Mouse (Mus musculus) frontal cortex, adult 2 months (tissue): ENCODE measurements around the gene Gpr156. TPM values are rescaled to one million over a fixed set of nuclear protein-coding genes. Genes with fewer than 3 reads are reported as not detected.

ENCODE experiments used
- DNase-seq, 2 experiments: peaks; one replicate each; pipeline ENCODE4 v3.0.0; 2022; ENCODE audit warnings: low spot score in 1 of 2; ENCODE audit errors: extremely low spot score in 1 of 2
- polyA plus RNA-seq: library from polyadenylated mRNA; depleted of rRNA; stranded (reverse); fragments of >200 nt; gene quantifications from 2 replicates; pipeline ENCODE4 v1.2.3, GENCODE M21; 2012; rRNA removed

The Gpr156 gene
- 1.0 TPM in 2 replicates for polyA plus RNA-seq

- DNase-seq: peak in 1 of 2 experiments; percentile 38
Measured at GRCm38 (mm10) chr16:37916138-37916817, at the start of gene Gpr156. TSS of gene Gpr156 (plus strand) at chr16:37916496.

GRCm38 (mm10) chr16:37867791-37868505, 48.3 kb upstream of the Gpr156 start, which contains the start of gene Lrrc58:
TSS of gene Lrrc58 (plus strand) at chr16:37868389.
- DNase-seq: peak; percentile 55 to 85

- DNase-seq: peak; percentile 46 to 49
Measured at GRCm38 (mm10) chr16:37868506-37869469, 47.5 kb upstream of the Gpr156 start.

GRCm38 (mm10) chr16:37869470-37870231, 46.6 kb upstream of the Gpr156 start:
- no peak for DNase-seq

GRCm38 (mm10) chr16:37871112-37871715, 45.1 kb upstream of the Gpr156 start:
- peak; percentile 28 to 39 for DNase-seq

- no peak for DNase-seq
Measured at GRCm38 (mm10) chr16:37874501-37875235, 41.6 kb upstream of the Gpr156 start.

GRCm38 (mm10) chr16:37877406-37877805, 38.9 kb upstream of the Gpr156 start:
- DNase-seq: no peak

GRCm38 (mm10) chr16:37878951-37879505, 37.3 kb upstream of the Gpr156 start:
- DNase-seq: no peak

GRCm38 (mm10) chr16:37879750-37880419, 36.4 kb upstream of the Gpr156 start:
- DNase-seq: no peak

- DNase-seq: peak in 1 of 2 experiments; percentile 32
Measured at GRCm38 (mm10) chr16:37881168-37881567, 35.1 kb upstream of the Gpr156 start.

GRCm38 (mm10) chr16:37888986-37889385, 27.3 kb upstream of the Gpr156 start:
- no peak for DNase-seq

- DNase-seq: no peak
Measured at GRCm38 (mm10) chr16:37892667-37893066, 23.6 kb upstream of the Gpr156 start.

- no peak for DNase-seq
Measured at GRCm38 (mm10) chr16:37893381-37893780, 22.9 kb upstream of the Gpr156 start.

GRCm38 (mm10) chr16:37893942-37894341, 22.4 kb upstream of the Gpr156 start:
- DNase-seq: no peak

GRCm38 (mm10) chr16:37898790-37899189, 17.5 kb upstream of the Gpr156 start:
- no peak for DNase-seq

GRCm38 (mm10) chr16:37899357-37899756, 16.9 kb upstream of the Gpr156 start:
- no peak for DNase-seq

- DNase-seq: no peak
Measured at GRCm38 (mm10) chr16:37901318-37901717, 15.0 kb upstream of the Gpr156 start.

- no peak for DNase-seq
Measured at GRCm38 (mm10) chr16:37906456-37906855, 9.8 kb upstream of the Gpr156 start.
